Mouse (Mus musculus): ENCODE data around the gene Sec61g.
"Not testable (repeated sequence)": the region's sequence is repeated elsewhere in the genome, so short reads cannot be mapped to it uniquely, and the experiment has no call there.

Gene Sec61g

DNA sequence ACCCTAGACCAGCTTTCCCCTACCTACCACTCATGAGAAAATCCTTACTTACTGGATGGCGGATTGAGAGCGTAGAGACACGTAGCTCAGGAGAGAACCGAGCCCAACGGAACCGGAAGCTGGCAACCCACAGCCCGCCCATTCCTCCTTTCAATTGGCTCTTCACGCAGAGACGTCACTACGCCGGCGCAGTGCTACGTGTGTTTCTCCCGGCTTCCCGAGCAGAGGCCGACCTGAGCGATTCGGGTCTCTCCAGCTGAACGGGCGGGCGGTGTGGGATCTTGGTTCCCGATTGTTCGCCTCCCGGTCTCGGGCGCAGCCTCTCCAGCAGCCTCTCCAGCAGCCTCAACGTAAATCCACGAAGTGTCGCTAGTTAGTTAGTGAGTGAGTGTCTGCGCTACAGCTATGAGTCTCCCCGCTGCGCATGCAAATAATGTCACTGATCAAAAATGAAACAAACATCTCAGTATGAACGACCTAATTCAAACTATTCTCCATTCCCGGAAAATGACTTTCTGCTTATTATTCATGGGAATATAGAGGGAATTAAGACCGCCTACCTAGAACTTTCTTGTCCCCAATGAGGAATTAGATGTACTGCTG lies at the start of gene Sec61g:
TSS of gene Sec61g (minus strand) at position 433 of the 603 bp plus-strand sequence.
- DNase-seq (ENCODE audit: low read depth in 2 of 2, low spot score in 2 of 2) = peak; percentile 80 to 86

DNA sequence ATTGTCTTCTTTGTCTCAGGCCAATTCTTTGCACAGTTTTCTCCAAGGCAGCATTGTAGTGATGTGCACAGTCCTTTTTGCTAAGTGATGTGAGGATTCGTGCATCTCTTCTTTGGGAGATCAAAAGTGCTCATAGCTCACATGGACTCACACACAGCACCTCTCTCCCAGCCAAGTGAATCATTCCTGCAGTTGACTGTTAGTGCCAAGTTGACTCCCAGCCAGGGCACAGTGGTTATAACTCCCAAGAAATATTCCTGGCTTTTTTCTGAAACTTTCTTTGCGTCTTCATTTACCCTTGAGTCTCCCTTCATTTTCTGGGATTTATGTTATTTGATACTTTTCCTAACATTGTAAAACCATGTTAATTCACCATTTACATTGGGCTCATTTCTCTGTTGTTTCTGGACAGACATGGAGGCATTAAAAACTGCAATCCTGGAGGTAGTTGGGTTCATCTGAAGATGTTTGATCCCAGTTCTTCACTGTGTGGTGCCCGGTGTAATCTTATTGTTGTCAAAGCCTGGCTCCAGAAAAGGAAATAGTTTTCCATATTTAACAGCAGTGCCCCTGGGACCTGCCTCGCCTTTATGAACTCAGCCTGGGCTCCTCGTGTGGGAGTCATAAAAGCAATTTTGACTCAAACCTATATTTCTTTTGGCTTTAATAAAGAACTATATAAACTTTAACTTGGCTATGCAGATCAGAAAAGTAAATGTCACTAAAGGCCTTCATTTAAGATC lies 38.3 kb upstream of the Sec61g start:
- DNase-seq (ENCODE audit: low read depth in 2 of 2, low spot score in 2 of 2) = no peak

DNA sequence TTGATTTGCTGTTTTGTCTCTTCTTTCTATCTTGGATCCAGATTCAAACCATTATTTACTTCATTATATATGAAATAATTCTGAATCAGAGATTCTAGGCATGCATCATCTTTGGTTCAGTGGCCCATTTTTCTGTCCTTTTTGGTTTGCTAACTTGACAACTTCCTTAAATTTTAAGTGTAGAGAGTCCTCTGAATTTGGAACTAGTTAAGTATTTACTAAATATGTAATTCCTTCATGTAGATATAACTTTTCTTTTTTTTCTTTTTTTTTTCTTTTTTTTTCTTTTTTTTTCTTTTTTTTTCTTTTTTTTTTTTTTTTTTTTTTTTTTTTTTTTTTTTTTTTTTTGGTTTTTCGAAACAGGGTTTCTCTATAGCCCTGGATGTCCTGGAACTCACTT lies 29.1 kb upstream of the Sec61g start:
- DNase-seq (ENCODE audit: low read depth in 2 of 2, low spot score in 2 of 2) = no peak

DNA sequence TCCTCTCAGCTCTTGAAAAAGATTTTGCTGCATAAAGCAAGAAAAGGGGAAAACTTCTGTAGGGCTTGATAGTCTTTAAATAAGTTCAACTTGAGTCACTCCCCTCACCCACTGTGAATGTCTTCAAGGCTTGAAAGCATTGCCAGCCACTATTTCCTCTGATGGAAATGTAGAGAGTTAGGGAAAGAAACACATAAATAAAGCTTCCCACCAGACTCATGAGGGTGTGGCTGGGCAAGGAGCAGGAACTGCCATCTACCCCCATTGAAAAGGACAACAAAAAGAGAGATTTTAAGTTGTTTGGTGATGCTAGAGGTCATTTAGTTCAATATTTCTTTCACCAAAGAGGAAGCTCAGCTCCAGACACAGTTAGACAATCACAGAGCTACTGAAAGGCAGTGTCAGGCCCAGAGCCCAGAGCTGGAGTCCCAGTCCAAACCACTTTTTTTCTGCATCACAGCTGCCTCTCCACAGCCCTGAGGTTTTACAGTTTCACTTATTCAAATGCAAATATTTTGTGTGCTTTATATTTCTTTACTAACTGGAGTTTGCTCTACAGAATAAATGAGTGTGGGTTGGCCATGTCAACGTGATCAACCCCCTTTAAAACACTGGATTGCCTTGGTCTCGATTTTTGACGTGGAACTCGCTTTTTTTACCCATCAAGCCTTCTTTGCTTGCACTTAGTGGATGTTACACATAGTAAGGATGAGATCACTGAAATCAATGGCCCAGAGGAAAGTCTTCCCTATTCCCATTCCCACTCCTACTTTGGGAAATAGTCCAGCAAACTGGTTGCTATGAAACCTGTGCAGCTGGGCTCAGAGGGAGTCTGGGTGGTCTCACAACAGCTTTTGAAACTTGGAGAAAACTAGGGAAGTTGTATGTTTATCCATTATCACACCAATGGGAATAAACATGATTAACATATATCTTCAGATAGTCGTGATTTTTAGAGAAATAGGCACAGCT lies 26.6 kb upstream of the Sec61g start:
- DNase-seq (ENCODE audit: low read depth in 2 of 2, low spot score in 2 of 2) = no peak

GRCm38 (mm10) chr11:16532877-16533276 lies 24.6 kb upstream of the Sec61g start:
- no peak for DNase-seq (ENCODE audit: low read depth in 2 of 2, low spot score in 2 of 2)

DNA sequence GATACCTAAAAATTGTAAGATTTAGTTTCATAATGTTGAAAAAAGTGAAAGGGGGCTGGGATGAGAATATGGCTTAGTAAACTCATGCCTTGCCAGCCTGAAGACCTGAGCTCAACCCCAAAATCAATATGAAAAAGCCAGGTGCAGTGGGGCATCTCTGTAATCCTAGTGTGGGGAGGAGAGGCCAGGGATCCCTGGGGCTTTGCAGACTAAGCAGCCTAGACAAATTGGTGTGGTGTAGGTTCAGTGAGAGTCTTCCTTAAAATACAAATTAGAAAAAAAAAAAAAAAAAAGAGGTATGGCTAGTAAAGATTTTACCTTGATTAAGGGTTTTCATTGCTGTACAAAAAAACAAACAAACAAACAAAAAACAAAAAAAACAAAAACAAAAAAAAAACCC lies 20.6 kb upstream of the Sec61g start:
- DNase-seq (ENCODE audit: low read depth in 2 of 2, low spot score in 2 of 2) = no peak

- DNase-seq (ENCODE audit: low read depth in 2 of 2, low spot score in 2 of 2) = no peak
Observed at GRCm38 (mm10) chr11:16528391-16528790, 20.1 kb upstream of the Sec61g start.

DNA sequence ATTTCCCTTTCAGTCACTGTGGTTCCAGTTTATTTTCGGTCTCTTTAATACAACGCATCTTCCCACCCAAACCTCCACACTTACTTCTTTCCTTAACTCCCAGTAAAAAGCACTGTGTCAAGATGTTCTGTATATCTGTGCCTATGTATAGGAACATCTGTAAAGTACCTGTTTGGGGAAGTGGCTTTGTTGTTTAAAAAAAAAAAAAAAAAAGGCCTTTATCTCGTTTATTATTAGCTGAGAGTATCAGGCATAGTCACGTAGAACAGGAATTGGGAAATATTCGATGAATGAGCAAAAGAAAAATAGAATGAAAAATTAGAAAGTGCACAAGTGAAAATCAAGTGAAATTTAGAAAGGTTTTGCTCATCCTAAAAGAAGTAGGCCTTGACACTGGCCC lies 19.5 kb upstream of the Sec61g start:
- DNase-seq (ENCODE audit: low read depth in 2 of 2, low spot score in 2 of 2) = no peak

DNA sequence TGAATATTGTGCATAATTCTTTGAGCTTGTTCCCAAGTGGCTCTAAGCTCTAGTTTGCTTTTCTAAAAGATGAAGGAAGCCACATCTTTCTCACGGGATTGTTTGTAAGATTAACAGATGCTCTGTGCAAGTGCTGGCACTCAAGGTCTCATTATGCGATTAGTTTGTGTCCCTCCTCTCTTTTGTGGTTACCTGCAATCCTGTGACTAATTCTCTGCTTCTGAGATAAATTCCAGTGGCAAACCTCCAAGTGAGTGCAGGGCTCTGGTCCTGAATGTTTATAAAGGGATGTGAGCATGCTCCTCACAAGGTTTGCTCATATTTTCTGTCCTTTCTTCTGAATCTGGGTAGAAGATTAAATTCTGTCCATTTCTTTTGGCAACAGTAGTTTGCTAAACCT lies 18.2 kb upstream of the Sec61g start:
- no peak for DNase-seq (ENCODE audit: low read depth in 2 of 2, low spot score in 2 of 2)

DNA sequence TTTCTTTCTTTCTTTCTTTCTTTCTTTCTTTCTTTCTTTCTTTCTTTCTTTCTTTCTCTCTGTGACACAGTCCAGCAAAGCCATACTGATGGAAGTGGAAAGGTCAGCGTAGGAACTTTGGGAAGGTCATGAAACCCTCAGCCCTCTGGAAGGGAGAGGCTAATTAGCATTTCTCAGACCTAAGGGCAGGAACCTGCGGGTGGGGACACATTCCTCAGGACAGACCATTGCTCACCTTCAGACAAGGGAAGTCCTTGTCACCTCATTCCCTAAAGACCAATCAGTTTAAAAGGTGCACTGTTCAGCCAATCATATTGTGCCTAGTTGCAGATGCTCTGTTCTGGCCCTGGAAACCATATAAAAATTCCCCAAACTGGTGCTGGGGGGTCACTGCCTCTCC lies 17.4 kb upstream of the Sec61g start:
- no peak for DNase-seq (ENCODE audit: low read depth in 2 of 2, low spot score in 2 of 2)

DNA sequence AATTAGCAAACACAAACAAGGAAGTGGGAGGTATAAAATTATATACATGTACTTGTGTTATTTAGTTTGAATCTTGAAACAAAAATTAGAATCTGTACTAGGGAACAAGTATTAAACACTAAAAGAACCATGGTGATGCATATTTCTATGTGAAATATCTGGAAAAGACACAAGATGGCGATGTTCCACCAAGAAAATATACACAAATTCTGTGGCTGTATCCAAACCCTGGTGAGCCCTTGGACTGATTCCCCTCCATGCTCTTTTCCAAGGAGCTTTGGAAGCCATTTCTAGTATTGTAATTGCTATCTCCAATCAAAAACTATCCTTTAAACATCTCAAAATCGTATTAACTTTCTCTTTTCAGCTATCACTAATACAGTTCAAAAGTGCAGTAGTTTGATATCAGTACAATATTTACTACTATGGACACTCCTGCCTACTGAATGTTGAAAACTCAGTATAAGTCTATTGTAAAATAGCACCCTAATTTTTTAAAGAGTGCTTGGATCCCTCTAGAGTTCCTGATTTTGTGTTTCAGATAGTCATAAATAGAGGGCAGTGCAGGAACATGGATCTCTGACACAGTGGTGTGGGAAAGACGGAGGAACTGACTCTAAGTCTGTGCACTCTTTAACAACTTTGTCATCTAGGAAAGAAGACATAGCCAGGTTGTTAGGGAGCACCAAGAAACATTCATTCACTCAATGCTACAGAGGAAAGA lies 16.8 kb upstream of the Sec61g start:
- no peak for DNase-seq (ENCODE audit: low read depth in 2 of 2, low spot score in 2 of 2)

DNA sequence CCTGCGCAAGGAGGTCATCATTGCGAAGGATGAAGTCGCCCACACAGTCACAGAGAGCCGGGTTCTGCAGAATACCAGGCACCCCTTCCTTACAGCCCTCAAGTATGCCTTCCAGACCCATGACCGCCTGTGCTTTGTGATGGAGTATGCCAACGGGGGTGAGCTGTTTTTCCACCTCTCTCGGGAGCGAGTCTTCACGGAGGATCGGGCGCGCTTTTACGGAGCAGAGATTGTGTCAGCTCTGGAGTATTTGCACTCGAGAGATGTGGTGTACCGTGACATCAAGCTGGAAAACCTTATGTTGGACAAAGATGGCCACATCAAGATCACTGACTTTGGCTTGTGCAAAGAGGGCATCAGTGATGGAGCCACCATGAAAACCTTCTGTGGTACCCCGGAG lies 6.8 kb upstream of the Sec61g start:
- not testable (repeated sequence) for DNase-seq (ENCODE audit: low read depth in 2 of 2, low spot score in 2 of 2)

GRCm38 (mm10) chr11:16514221-16514620 lies 5.9 kb upstream of the Sec61g start:
- not testable (repeated sequence) for DNase-seq (ENCODE audit: low read depth in 2 of 2, low spot score in 2 of 2)

DNA sequence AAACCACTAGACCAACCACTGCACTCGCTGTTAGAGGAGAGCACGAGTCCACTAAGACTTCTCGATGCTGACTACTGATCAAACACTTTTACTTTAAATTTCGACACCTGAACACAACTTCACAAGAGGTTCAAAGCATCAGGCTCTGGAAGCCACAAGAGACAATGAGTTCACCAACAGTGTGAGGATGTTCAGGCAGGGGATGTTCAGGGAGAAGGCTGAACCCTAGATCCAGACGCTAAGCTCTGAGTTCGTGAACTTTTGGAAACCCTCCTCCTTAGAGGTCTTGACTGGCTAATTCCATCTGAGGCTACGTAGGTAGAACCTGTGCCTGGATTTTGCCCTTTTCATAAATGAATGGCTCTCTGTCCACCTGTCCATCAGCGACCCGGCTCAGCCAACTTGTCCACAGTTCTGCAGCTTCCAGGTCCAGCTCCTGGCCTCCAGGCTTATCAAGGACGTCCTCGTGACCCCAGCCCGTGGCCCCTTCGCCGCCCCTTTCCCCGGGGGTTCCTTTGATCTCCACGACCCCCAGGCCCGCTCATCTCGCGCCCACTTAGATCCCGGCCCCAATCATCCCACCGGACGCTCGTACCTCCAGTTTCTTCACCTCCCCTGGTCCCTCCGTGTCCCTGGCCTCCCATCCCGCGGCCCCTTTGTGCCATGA lies 766 bp downstream of the Sec61g start:
- peak; percentile 17 to 26 for DNase-seq (ENCODE audit: low read depth in 2 of 2, low spot score in 2 of 2)

DNA sequence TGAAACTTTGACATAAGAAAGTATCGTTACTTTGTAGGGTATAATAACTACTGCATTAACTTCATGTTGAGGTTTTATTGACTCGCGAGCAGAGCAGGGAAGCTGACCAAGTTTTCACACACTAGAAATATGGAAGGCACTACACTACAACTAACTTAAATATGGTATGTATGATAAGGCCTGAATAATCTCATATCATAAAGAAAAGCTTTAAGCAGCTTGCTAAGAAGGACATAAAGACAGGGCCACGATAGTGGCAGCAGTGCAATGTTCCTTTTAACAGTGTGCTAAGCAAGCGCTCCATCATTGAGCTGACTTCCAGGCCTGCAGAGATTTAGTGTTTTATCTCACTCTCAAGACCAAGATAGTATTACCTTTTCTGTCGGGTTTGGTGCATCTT lies 2.3 kb downstream of the Sec61g start:
- no peak for DNase-seq (ENCODE audit: low read depth in 2 of 2, low spot score in 2 of 2)

- no peak for DNase-seq (ENCODE audit: low read depth in 2 of 2, low spot score in 2 of 2)
Observed at GRCm38 (mm10) chr11:16503150-16503549, 5.1 kb downstream of the Sec61g start.

- DNase-seq (ENCODE audit: low read depth in 2 of 2, low spot score in 2 of 2) = no peak
Observed at GRCm38 (mm10) chr11:16502744-16503143, 5.5 kb downstream of the Sec61g start.

GRCm38 (mm10) chr11:16498756-16499680 lies 9.3 kb downstream of the Sec61g start:
- no peak for DNase-seq (ENCODE audit: low read depth in 2 of 2, low spot score in 2 of 2)
